Mouse (Mus musculus): ENCODE results near the gene Gm973. TPM values are rescaled to one million over a fixed set of nuclear protein-coding genes. Genes with fewer than 3 reads are reported as not detected.

Gene Gm973
- polyA plus RNA-seq, 1 experiment = 6.4 TPM

- no peak for TF ChIP-seq POLR2A (IDR thresholded peaks at IDR 0.05; ENCODE audit: borderline replicate concordance, extremely low read depth, insufficient read depth, insufficient read length, poor library complexity, severe bottlenecking)
- TF ChIP-seq CTCF (IDR thresholded peaks at IDR 0.05; ENCODE audit: borderline replicate concordance, extremely low read depth, insufficient read depth, insufficient read length) = no peak
- DNase-seq (ENCODE audit: low read depth) = peak; percentile 62
Measured at GRCm38 (mm10) chr1:59482696-59483520, 33.2 kb upstream of the Gm973 start.

GRCm38 (mm10) chr1:59483521-59484245 lies 32.4 kb upstream of the Gm973 start:
- DNase-seq (ENCODE audit: low read depth) = peak; percentile 92
- TF ChIP-seq CTCF (IDR thresholded peaks at IDR 0.05; ENCODE audit: borderline replicate concordance, extremely low read depth, insufficient read depth, insufficient read length) (peak; percentile 79), POLR2A (IDR thresholded peaks at IDR 0.05; ENCODE audit: borderline replicate concordance, extremely low read depth, insufficient read depth, insufficient read length, poor library complexity, severe bottlenecking) (no peak)

- DNase-seq (ENCODE audit: low read depth) = no peak
- TF ChIP-seq POLR2A (IDR thresholded peaks at IDR 0.05; ENCODE audit: borderline replicate concordance, extremely low read depth, insufficient read depth, insufficient read length, poor library complexity, severe bottlenecking) (no peak), CTCF (IDR thresholded peaks at IDR 0.05; ENCODE audit: borderline replicate concordance, extremely low read depth, insufficient read depth, insufficient read length) (no peak)
Measured at GRCm38 (mm10) chr1:59484314-59484713, 31.8 kb upstream of the Gm973 start.

GRCm38 (mm10) chr1:59484791-59485785 lies 31.0 kb upstream of the Gm973 start:
- no peak for TF ChIP-seq POLR2A (IDR thresholded peaks at IDR 0.05; ENCODE audit: borderline replicate concordance, extremely low read depth, insufficient read depth, insufficient read length, poor library complexity, severe bottlenecking)
- TF ChIP-seq CTCF (IDR thresholded peaks at IDR 0.05; ENCODE audit: borderline replicate concordance, extremely low read depth, insufficient read depth, insufficient read length) = no peak
- DNase-seq (ENCODE audit: low read depth) = peak; percentile 70

GRCm38 (mm10) chr1:59485803-59486202 lies 30.3 kb upstream of the Gm973 start:
- no peak for TF ChIP-seq POLR2A (IDR thresholded peaks at IDR 0.05; ENCODE audit: borderline replicate concordance, extremely low read depth, insufficient read depth, insufficient read length, poor library complexity, severe bottlenecking)
- TF ChIP-seq CTCF (IDR thresholded peaks at IDR 0.05; ENCODE audit: borderline replicate concordance, extremely low read depth, insufficient read depth, insufficient read length) = no peak
- no peak for DNase-seq (ENCODE audit: low read depth)

- no peak for TF ChIP-seq CTCF (IDR thresholded peaks at IDR 0.05; ENCODE audit: borderline replicate concordance, extremely low read depth, insufficient read depth, insufficient read length)
- TF ChIP-seq POLR2A (IDR thresholded peaks at IDR 0.05; ENCODE audit: borderline replicate concordance, extremely low read depth, insufficient read depth, insufficient read length, poor library complexity, severe bottlenecking) = no peak
- peak; percentile 29 for DNase-seq (ENCODE audit: low read depth)
Measured at GRCm38 (mm10) chr1:59487651-59488051, 28.4 kb upstream of the Gm973 start.

- DNase-seq (ENCODE audit: low read depth) = peak; percentile 13
- no peak for TF ChIP-seq POLR2A (IDR thresholded peaks at IDR 0.05; ENCODE audit: borderline replicate concordance, extremely low read depth, insufficient read depth, insufficient read length, poor library complexity, severe bottlenecking)
- TF ChIP-seq CTCF (IDR thresholded peaks at IDR 0.05; ENCODE audit: borderline replicate concordance, extremely low read depth, insufficient read depth, insufficient read length) = no peak
Measured at GRCm38 (mm10) chr1:59488481-59488880, 27.6 kb upstream of the Gm973 start.

- TF ChIP-seq POLR2A (IDR thresholded peaks at IDR 0.05; ENCODE audit: borderline replicate concordance, extremely low read depth, insufficient read depth, insufficient read length, poor library complexity, severe bottlenecking) (no peak), CTCF (IDR thresholded peaks at IDR 0.05; ENCODE audit: borderline replicate concordance, extremely low read depth, insufficient read depth, insufficient read length) (no peak)
- peak; percentile 6 for DNase-seq (ENCODE audit: low read depth)
Measured at GRCm38 (mm10) chr1:59488991-59489390, 27.1 kb upstream of the Gm973 start.

- no peak for DNase-seq (ENCODE audit: low read depth)
- TF ChIP-seq CTCF (IDR thresholded peaks at IDR 0.05; ENCODE audit: borderline replicate concordance, extremely low read depth, insufficient read depth, insufficient read length) = no peak
Measured at GRCm38 (mm10) chr1:59491517-59491916, 24.5 kb upstream of the Gm973 start.

GRCm38 (mm10) chr1:59492432-59492831 lies 23.6 kb upstream of the Gm973 start:
- DNase-seq (ENCODE audit: low read depth) = no peak
- TF ChIP-seq CTCF (IDR thresholded peaks at IDR 0.05; ENCODE audit: borderline replicate concordance, extremely low read depth, insufficient read depth, insufficient read length) (no peak), POLR2A (IDR thresholded peaks at IDR 0.05; ENCODE audit: borderline replicate concordance, extremely low read depth, insufficient read depth, insufficient read length, poor library complexity, severe bottlenecking) (no peak)

- no peak for DNase-seq (ENCODE audit: low read depth)
- no peak for TF ChIP-seq POLR2A (IDR thresholded peaks at IDR 0.05; ENCODE audit: borderline replicate concordance, extremely low read depth, insufficient read depth, insufficient read length, poor library complexity, severe bottlenecking)
- no peak for TF ChIP-seq CTCF (IDR thresholded peaks at IDR 0.05; ENCODE audit: borderline replicate concordance, extremely low read depth, insufficient read depth, insufficient read length)
Measured at GRCm38 (mm10) chr1:59495970-59496369, 20.1 kb upstream of the Gm973 start.

Measured in brain, embryonic 14.5 days (tissue).